Mouse (Mus musculus) forebrain, embryonic 15.5 days (tissue): ENCODE results near the gene Rasa1. TPM values are rescaled to one million over a fixed set of nuclear protein-coding genes. Genes with fewer than 3 reads are reported as not detected.

Experiments used
- ATAC-seq: fragments of 200-750 bp; cut with Nextera tagmentation; replicated peaks from 2 replicates; pipeline ENCODE4 v1.8.0; 2017; ENCODE audit warnings: mild to moderate bottlenecking, moderate TSS enrichment, moderate library complexity
- H3K27ac ChIP-seq: fragments of 300-500 bp; sonication (generic); replicated peaks from 2 replicates; pipeline ENCODE4 v1.5.1; 2015; ENCODE audit warnings: mild to moderate bottlenecking, inconsistent platforms
- H3K27me3 ChIP-seq: fragments of 300-500 bp; sonication (generic); 2 replicates; pipeline ENCODE4 v1.6.1; 2015; ENCODE audit warnings: inconsistent platforms
- H3K36me3 ChIP-seq: fragments of 300-500 bp; sonication (generic); 2 replicates; pipeline ENCODE4 v1.6.1; 2015; ENCODE audit warnings: mild to moderate bottlenecking, inconsistent platforms
- H3K4me1 ChIP-seq: fragments of 300-500 bp; sonication (generic); 2 replicates; pipeline ENCODE4 v1.6.1; 2015; ENCODE audit warnings: inconsistent platforms
- H3K4me2 ChIP-seq: fragments of 300-500 bp; sonication (generic); replicated peaks from 2 replicates; pipeline ENCODE4 v1.6.1; 2015; ENCODE audit warnings: mild to moderate bottlenecking, inconsistent platforms
- H3K4me3 ChIP-seq: fragments of 300-500 bp; sonication (generic); 2 replicates; pipeline ENCODE4 v1.5.1; 2015; ENCODE audit warnings: mild to moderate bottlenecking, inconsistent platforms
- H3K9ac ChIP-seq: fragments of 300-500 bp; sonication (generic); replicated peaks from 2 replicates; pipeline ENCODE4 v1.6.1; 2015; ENCODE audit warnings: mild to moderate bottlenecking, inconsistent platforms
- H3K9me3 ChIP-seq: fragments of 300-500 bp; sonication (generic); 2 replicates; pipeline ENCODE4 v1.6.1; 2016; ENCODE audit warnings: inconsistent platforms
- WGBS: fragments of 180-500 bp; shearing (Covaris S2); methylation state at CpG from one replicate; pipeline ENCODE4 v1.1.7; 2015; ENCODE audit warnings: mixed read lengths; 5-methylcytosine and 5-hydroxymethylcytosine counted together
- polyA plus RNA-seq: library from polyadenylated mRNA; unstranded; fragments of >200 nt; fragmentation: Nextera tagmentation; extraction: Ambion mirVana; gene quantifications from 2 replicates; pipeline ENCODE4 v1.2.1, GENCODE M21; 2015

Gene Rasa1
- polyA plus RNA-seq, 1 experiment from 2014 or later, result 75.5 TPM

GRCm38 (mm10) chr13:85238760-85239159, 50.2 kb downstream of the Rasa1 start:
- Histone ChIP-seq H3K4me2 (no peak overlapping the region), H3K4me3 (no peak overlapping the region), H3K4me1 (no peaks in the 10 kb centered on the region), H3K36me3 (peaks cover 5% of the 10 kb centered on the region; the same call in 1 of the 2 replicates), H3K27ac (no peak overlapping the region), H3K27me3 (no peaks in the 10 kb centered on the region), H3K9ac (no peak overlapping the region), H3K9me3 (no peaks in the 10 kb centered on the region)
- 91% methylated on average over 7 of the region's 7 CpGs for WGBS
- ATAC-seq, result no peak

- Histone ChIP-seq H3K4me1 (no peaks in the 10 kb centered on the region), H3K4me2 (no peak overlapping the region), H3K27ac (no peak overlapping the region), H3K36me3 (peaks cover 26% of the 10 kb centered on the region), H3K9me3 (no peaks in the 10 kb centered on the region), H3K4me3 (no peak overlapping the region), H3K27me3 (no peaks in the 10 kb centered on the region), H3K9ac (no peak overlapping the region)
- WGBS, result 86% methylated on average over 4 of the region's 4 CpGs
- no peak for ATAC-seq
These were observed 70.3 kb downstream of the Rasa1 start for GRCm38 (mm10) chr13:85218656-85219055.

GRCm38 (mm10) chr13:85210353-85210752, 78.6 kb downstream of the Rasa1 start:
- H3K27me3 ChIP-seq, result no peaks in the 10 kb centered on the region
- 62% methylated on average over 1 of the region's 1 CpGs for WGBS
- H3K9ac ChIP-seq, result no peak overlapping the region
- H3K4me2 ChIP-seq, result no peak overlapping the region
- peak; percentile 51; the same call in 1 of the 2 replicates for ATAC-seq
- H3K27ac ChIP-seq, result peak overlapping the region; percentile 37; the same call in 1 of the 2 replicates
- no peaks in the 10 kb centered on the region for H3K4me1 ChIP-seq
- H3K4me3 ChIP-seq, result no peak overlapping the region
- peaks cover 22% of the 10 kb centered on the region for H3K36me3 ChIP-seq
- no peaks in the 10 kb centered on the region for H3K9me3 ChIP-seq

- no peak overlapping the region for H3K9ac ChIP-seq
- no peak overlapping the region for H3K27ac ChIP-seq
- H3K4me3 ChIP-seq, result no peak overlapping the region
- WGBS, result 97% methylated on average over 6 of the region's 6 CpGs
- no peak overlapping the region for H3K4me2 ChIP-seq
- H3K9me3 ChIP-seq, result no peaks in the 10 kb centered on the region
- no peaks in the 10 kb centered on the region for H3K4me1 ChIP-seq
- H3K27me3 ChIP-seq, result no peaks in the 10 kb centered on the region
- H3K36me3 ChIP-seq, result peaks cover 31% of the 10 kb centered on the region
- ATAC-seq, result no peak
These were observed 80.3 kb downstream of the Rasa1 start for GRCm38 (mm10) chr13:85208656-85209055.

- Histone ChIP-seq H3K4me1 (no peaks in the 10 kb centered on the region), H3K9me3 (no peaks in the 10 kb centered on the region), H3K4me3 (no peak overlapping the region), H3K9ac (no peak overlapping the region), H3K27me3 (no peaks in the 10 kb centered on the region), H3K27ac (no peak overlapping the region), H3K36me3 (peaks cover 32% of the 10 kb centered on the region), H3K4me2 (no peak overlapping the region)
- no peak for ATAC-seq
- WGBS, result 77% methylated on average over 2 of the region's 2 CpGs
These were observed 81.4 kb downstream of the Rasa1 start for GRCm38 (mm10) chr13:85207493-85207892.

- H3K4me3 ChIP-seq, result no peak overlapping the region
- no peak overlapping the region for H3K9ac ChIP-seq
- H3K36me3 ChIP-seq, result peaks cover 23% of the 10 kb centered on the region
- no peak overlapping the region for H3K4me2 ChIP-seq
- ATAC-seq, result no peak
- H3K4me1 ChIP-seq, result peaks cover 18% of the 10 kb centered on the region
- no peak overlapping the region for H3K27ac ChIP-seq
- H3K27me3 ChIP-seq, result no peaks in the 10 kb centered on the region
- no peaks in the 10 kb centered on the region for H3K9me3 ChIP-seq
- 96% methylated on average over 2 of the region's 2 CpGs for WGBS
These were observed 97.7 kb downstream of the Rasa1 start for GRCm38 (mm10) chr13:85191253-85191652.

- Histone ChIP-seq H3K9me3 (no peaks in the 10 kb centered on the region), H3K4me1 (peaks cover 18% of the 10 kb centered on the region), H3K9ac (peak overlapping the region; percentile 95), H3K4me3 (peak overlapping the region; percentile 94), H3K36me3 (peaks cover 23% of the 10 kb centered on the region), H3K4me2 (peak overlapping the region; percentile 87), H3K27me3 (no peaks in the 10 kb centered on the region), H3K27ac (peak overlapping the region; percentile 85)
- ATAC-seq, result peak; percentile 88
- 2% methylated on average over 17 of the region's 17 CpGs for WGBS
These were observed 99.2 kb downstream of the Rasa1 start for GRCm38 (mm10) chr13:85189644-85190121.

- Histone ChIP-seq H3K4me2 (peak within 1 kb of the TSS; percentile 87), H3K4me1 (peaks cover 18% of the 10 kb centered on the region), H3K27me3 (no peaks in the 10 kb centered on the region), H3K9me3 (no peaks in the 10 kb centered on the region), H3K27ac (peak within 1 kb of the TSS; percentile 85), H3K9ac (peak within 1 kb of the TSS; percentile 95), H3K36me3 (peaks cover 23% of the 10 kb centered on the region), H3K4me3 (peak within 1 kb of the TSS; percentile 94)
- ATAC-seq, result peak; percentile 95
- 1% methylated on average over 44 of the region's 44 CpGs for WGBS
These were observed 99.9 kb downstream of the Rasa1 start, which contains the start of gene Ccnh for GRCm38 (mm10) chr13:85188903-85189643. Ccnh (plus strand) TSS chr13:85189408.

Other genes starting within 250 kb of the Rasa1 start
- 109 and 112 TPM in 2 replicates for gene Ccnh, start 99.7 kb downstream of the Rasa1 start, polyA plus RNA-seq